Mouse (Mus musculus) ES-E14 (cell line): ENCODE measurements around the gene Pde3a. TPM values are rescaled to one million over a fixed set of nuclear protein-coding genes. Genes with fewer than 3 reads are reported as not detected.

ENCODE experiments used
- DNase-seq: peaks from one replicate; pipeline ENCODE4 v3.0.0-alpha.2; 2013; ENCODE audit warnings: low read depth, low spot score
- H3K27ac ChIP-seq: 2 replicates; pipeline ENCODE4 v1.5.1; 2012; ENCODE audit warnings: low read depth, mild to moderate bottlenecking, low read length, moderate library complexity, mixed read lengths; ENCODE audit not compliant: poor library complexity, insufficient read depth, severe bottlenecking
- H3K36me3 ChIP-seq: 2 replicates; pipeline ENCODE4 v1.6.1; 2012; ENCODE audit warnings: mild to moderate bottlenecking, low read length, moderate library complexity, mixed read lengths; ENCODE audit not compliant: control insufficient read depth, poor library complexity, insufficient read depth, severe bottlenecking
- H3K4me1 ChIP-seq, 2 experiments: fragments of 150-350 bp in 1 of 2; sonication (generic) in 1 of 2; 2 replicates each; pipeline ENCODE4 v1.6.1; 2012; ENCODE audit warnings: low read length in 2 of 2, mild to moderate bottlenecking in 1 of 2, mixed read lengths in 1 of 2; ENCODE audit not compliant: control insufficient read depth in 2 of 2, insufficient read depth in 2 of 2, poor library complexity in 1 of 2
- H3K4me3 ChIP-seq, 2 experiments: fragments of 150-350 bp in 1 of 2; sonication (generic) in 1 of 2; 2 replicates each; pipeline ENCODE4 v1.5.1; 2012; ENCODE audit warnings: low read length in 2 of 2, low read depth in 1 of 2, mild to moderate bottlenecking in 1 of 2, mixed read lengths in 1 of 2; ENCODE audit not compliant: insufficient read depth in 1 of 2, poor library complexity in 1 of 2, severe bottlenecking in 1 of 2
- H3K9ac ChIP-seq: 2 replicates; pipeline ENCODE4 v1.6.1; 2012; ENCODE audit warnings: low read depth, mild to moderate bottlenecking, low read length, mixed read lengths; ENCODE audit not compliant: poor library complexity, insufficient read depth, severe bottlenecking
- H3K9me3 ChIP-seq: fragments of 150-350 bp; sonication (generic); 2 replicates; pipeline ENCODE4 v1.6.1; 2012; ENCODE audit warnings: low read depth, mild to moderate bottlenecking, low read length; ENCODE audit not compliant: control insufficient read depth, insufficient read depth
- CHD2 ChIP-seq: IDR thresholded peaks from 2 replicates; pipeline ENCODE4 v1.6.1; 2014; ENCODE audit warnings: mild to moderate bottlenecking, low read depth, low read length, inconsistent platforms
- HCFC1 ChIP-seq: IDR thresholded peaks from 2 replicates; pipeline ENCODE4 v1.6.1; 2012; ENCODE audit warnings: low read length, inconsistent platforms, borderline replicate concordance; ENCODE audit not compliant: insufficient read depth
- MAFK ChIP-seq: IDR thresholded peaks from 2 replicates; pipeline ENCODE4 v1.6.1; 2014; ENCODE audit warnings: mild to moderate bottlenecking, low read depth, low read length, inconsistent platforms; ENCODE audit not compliant: insufficient read depth
- ZC3H11A ChIP-seq: IDR thresholded peaks from 2 replicates; pipeline ENCODE4 v1.6.1; 2012; ENCODE audit warnings: low read depth, mild to moderate bottlenecking, inconsistent platforms, low read length, borderline replicate concordance
- ZNF384 ChIP-seq: IDR thresholded peaks from 2 replicates; pipeline ENCODE4 v1.6.1; 2012; ENCODE audit warnings: low read depth, low read length, inconsistent platforms
- in situ Hi-C, 2 experiments: fragments of 600-800 bp; cut with MboI; formaldehyde crosslinking; loops; one replicate each; pipeline ENCODE4 v1.15.1; 2025; ENCODE audit warnings: low sequenced_read_pairs in 2 of 2, inconsistent platforms in 1 of 2; ENCODE audit not compliant: unreplicated experiment in 2 of 2
- total RNA-seq: library from RNA; depleted of rRNA; stranded (reverse); fragments of 300-350 nt; gene quantifications from 2 replicates; pipeline ENCODE4 v1.2.3, GENCODE M21; 2012

The Pde3a gene
- total RNA-seq, 1 experiment = 0.36 TPM

DNA sequence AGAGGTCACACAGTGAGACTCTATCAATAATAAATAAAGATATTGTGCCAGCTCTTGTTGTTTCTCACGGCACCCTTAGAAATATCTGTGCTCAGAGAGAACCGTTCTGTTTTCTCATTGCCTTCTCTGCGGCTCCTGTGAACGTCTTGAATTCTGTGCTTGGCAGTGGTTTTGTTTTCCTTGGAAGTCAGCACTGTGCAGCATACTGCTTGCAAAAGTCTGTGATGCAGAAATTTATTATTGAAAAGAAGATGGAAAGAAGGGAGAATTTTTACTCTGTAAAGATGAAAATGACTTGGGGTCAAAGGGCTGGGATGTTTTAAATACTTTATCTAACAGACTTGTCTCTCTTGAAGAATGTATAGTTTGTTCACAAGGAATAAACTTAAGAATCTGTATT lies 150.3 kb downstream of the Pde3a start:
- TF ChIP-seq HCFC1 (no peak), ZC3H11A (no peak), CHD2 (no peak), ZNF384 (no peak), MAFK (no peak)
- in situ Hi-C loops = no loop called here
- no peaks in the 10 kb centered on the region for H3K4me1 ChIP-seq
- no peaks in the 10 kb centered on the region for H3K36me3 ChIP-seq
- no peak overlapping the region for H3K4me3 ChIP-seq
- no peak overlapping the region for H3K27ac ChIP-seq
- no peaks in the 10 kb centered on the region for H3K9me3 ChIP-seq
- no peak for DNase-seq
- H3K9ac ChIP-seq = no peak overlapping the region

DNA sequence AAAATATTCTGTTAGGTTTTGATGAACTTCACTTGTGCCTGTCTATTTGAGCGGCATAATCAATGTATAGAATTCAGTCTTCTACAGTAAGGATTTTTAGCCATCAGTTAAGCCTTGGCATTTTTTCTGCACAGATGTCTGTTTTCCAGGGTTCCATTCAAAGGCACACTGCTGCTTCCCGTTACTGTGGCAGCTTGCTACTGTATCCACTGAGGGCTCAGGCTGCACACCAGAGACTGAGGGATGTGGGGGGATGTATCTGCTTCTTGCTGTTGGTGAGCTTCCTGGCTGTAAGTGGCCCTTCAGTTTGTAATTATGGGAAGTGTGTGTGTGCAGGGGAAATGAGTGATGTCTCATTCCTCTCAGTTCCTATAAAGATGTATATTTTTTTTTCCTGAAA lies 154.9 kb downstream of the Pde3a start:
- Histone ChIP-seq H3K4me1 (no peaks in the 10 kb centered on the region), H3K36me3 (no peaks in the 10 kb centered on the region), H3K9me3 (no peaks in the 10 kb centered on the region), H3K9ac (no peak overlapping the region), H3K27ac (no peak overlapping the region), H3K4me3 (no peak overlapping the region)
- TF ChIP-seq CHD2 = no peak
- no peak for TF ChIP-seq ZNF384
- TF ChIP-seq HCFC1 = no peak
- no peak for TF ChIP-seq MAFK
- TF ChIP-seq ZC3H11A = no peak
- in situ Hi-C loops = no loop called here
- DNase-seq = no peak

DNA sequence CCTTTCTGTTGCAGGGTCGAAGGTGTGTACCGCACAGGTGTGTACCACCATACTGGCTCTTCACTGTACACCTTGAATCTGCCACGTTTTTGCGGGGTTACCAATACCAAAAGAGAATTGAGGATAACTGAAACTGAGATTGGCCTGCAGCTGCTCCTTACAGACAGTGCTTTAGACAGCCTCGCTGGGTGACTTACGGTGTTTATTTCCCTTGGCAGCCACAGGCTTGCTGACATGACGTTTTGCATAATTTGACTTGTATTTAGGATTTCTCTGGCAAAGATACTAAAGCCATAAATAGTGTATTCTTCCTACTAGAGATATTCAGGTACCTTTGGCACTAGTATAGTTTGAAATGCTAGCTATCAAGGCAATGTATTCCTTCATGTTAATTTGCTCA lies 155.6 kb downstream of the Pde3a start:
- no peak overlapping the region for H3K9ac ChIP-seq
- DNase-seq = no peak
- H3K9me3 ChIP-seq = no peaks in the 10 kb centered on the region
- no peak overlapping the region for H3K27ac ChIP-seq
- no peak overlapping the region for H3K4me3 ChIP-seq
- no peaks in the 10 kb centered on the region for H3K4me1 ChIP-seq
- in situ Hi-C loops = no loop called here
- no peak for TF ChIP-seq CHD2
- no peak for TF ChIP-seq ZNF384
- no peak for TF ChIP-seq MAFK
- TF ChIP-seq HCFC1 = no peak
- TF ChIP-seq ZC3H11A = no peak
- no peaks in the 10 kb centered on the region for H3K36me3 ChIP-seq

DNA sequence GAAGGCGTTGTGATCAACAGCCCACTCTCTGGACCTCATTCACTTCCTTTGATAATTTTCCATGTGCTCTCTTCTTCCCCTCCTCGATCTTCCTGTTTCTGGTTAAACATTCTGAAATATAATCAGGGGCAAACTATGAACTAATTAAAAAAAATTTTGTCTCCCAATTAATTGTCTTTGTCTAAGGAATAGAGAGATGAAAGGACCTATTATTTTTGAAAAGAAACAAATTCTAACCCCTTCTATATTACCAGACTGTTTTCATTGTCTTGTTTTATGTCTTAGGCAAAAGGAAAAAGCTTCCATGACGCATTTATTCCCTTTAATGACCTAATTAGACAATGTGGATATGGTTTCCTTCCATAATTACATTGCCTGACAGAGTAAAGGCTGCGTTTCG lies 156.4 kb downstream of the Pde3a start:
- DNase-seq = no peak
- H3K9ac ChIP-seq = no peak overlapping the region
- no peak overlapping the region for H3K4me3 ChIP-seq
- no peaks in the 10 kb centered on the region for H3K4me1 ChIP-seq
- TF ChIP-seq ZNF384 (no peak), CHD2 (no peak), ZC3H11A (no peak), MAFK (no peak), HCFC1 (no peak)
- H3K27ac ChIP-seq = no peak overlapping the region
- H3K36me3 ChIP-seq = no peaks in the 10 kb centered on the region
- no peaks in the 10 kb centered on the region for H3K9me3 ChIP-seq
- in situ Hi-C loops = no loop called here

DNA sequence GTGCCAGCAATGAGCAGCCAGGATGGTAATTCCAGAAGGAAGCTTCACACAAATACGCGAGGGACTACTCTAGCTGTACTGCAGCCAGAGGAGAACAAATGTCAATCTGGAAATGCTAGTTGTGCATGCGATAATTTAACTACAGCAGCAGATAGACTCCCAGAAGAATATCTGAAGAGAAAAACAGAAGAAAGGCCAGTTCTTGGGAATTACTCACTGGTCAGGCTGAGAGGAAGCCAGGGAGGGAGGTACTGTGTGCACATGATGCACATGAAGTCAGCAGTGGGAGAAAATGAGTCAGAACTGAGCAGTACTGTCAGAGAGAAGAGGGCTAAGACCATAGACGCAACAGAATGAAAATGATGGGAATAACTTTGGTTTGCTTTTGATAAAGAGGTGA lies 159.7 kb downstream of the Pde3a start:
- TF ChIP-seq HCFC1 (no peak), MAFK (no peak), ZC3H11A (no peak), ZNF384 (no peak), CHD2 (no peak)
- no peak overlapping the region for H3K4me3 ChIP-seq
- no peaks in the 10 kb centered on the region for H3K36me3 ChIP-seq
- no peaks in the 10 kb centered on the region for H3K9me3 ChIP-seq
- no peak for DNase-seq
- no peaks in the 10 kb centered on the region for H3K4me1 ChIP-seq
- H3K9ac ChIP-seq = no peak overlapping the region
- no peak overlapping the region for H3K27ac ChIP-seq
- in situ Hi-C loops = no loop called here
